Mouse (Mus musculus): ENCODE measurements around the gene Plch2. TPM values are rescaled to one million over a fixed set of nuclear protein-coding genes. Genes with fewer than 3 reads are reported as not detected.
"Not testable (repeated sequence)": the region's sequence is repeated elsewhere in the genome, so short reads cannot be mapped to it uniquely, and the experiment has no call there.

Gene Plch2
- polyA plus RNA-seq, 1 experiment from 2014 or later = 3.6 TPM

DNA sequence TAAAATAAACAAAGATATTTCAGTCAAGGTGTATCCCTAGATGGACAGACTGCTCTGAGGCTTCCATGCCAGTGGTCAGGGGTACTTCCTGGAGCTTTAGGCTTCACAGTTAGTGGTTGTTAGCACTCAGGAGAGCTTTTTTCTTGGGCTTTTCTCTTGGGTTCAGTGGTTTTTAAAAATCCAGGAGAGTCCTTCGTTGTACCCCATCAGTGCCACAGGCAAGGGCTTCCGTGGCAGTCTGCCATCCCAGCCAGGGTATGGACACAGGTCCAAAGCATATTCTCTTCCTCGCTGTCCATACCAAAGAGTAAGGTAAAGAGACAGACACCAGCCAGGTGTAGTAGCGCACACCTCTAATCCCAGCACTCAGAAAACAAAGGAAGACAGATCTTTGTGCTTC, 33.6 kb upstream of the Plch2 start:
- H3K4me2 ChIP-seq (replicated peaks; ENCODE audit: low read depth, low read length) = no peak overlapping the region
- H3K9me3 ChIP-seq (ENCODE audit: low read length) = no peaks in the 10 kb centered on the region
- peaks cover 3% of the 10 kb centered on the region; the same call in 1 of the 2 replicates for H3K36me3 ChIP-seq (ENCODE audit: insufficient read depth, low read length)
- WGBS = 93% methylated on average over 4 of the region's 4 CpGs
- H3K27me3 ChIP-seq (ENCODE audit: insufficient read depth, low read length) = no peaks in the 10 kb centered on the region
- no peak for ATAC-seq (ENCODE audit: low FRiP score, low TSS enrichment)
- H3K27ac ChIP-seq (ENCODE audit: low read length) = no peak overlapping the region
- no peak overlapping the region for H3K4me3 ChIP-seq (ENCODE audit: low read length)
- H3K4me1 ChIP-seq (ENCODE audit: insufficient read depth, low read length) = peaks cover 11% of the 10 kb centered on the region
- no peak overlapping the region for H3K9ac ChIP-seq (replicated peaks; ENCODE audit: low read length)

DNA sequence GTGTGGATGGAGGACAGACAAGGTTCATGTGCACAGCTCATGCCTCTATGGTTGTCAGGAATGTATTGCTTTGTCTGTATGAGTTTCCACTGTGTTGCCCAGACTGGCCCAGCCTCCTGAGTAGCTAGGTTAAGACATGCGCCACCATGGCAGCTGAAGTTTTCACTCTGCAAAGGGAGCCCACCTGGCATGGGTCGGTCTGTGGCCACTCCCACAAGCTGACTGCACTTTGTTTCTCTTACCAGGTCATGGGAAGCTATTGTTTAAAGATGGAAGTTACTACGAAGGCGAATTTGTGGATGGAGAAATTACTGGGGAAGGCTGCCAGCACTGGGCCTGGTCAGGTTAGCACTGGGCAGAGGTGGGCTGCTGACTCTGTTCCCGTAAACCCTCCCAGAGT, 32.7 kb upstream of the Plch2 start:
- H3K9ac ChIP-seq (replicated peaks; ENCODE audit: low read length) = no peak overlapping the region
- H3K27me3 ChIP-seq (ENCODE audit: insufficient read depth, low read length) = no peaks in the 10 kb centered on the region
- 87% methylated on average over 5 of the region's 5 CpGs for WGBS
- H3K27ac ChIP-seq (ENCODE audit: low read length) = no peak overlapping the region
- H3K4me1 ChIP-seq (ENCODE audit: insufficient read depth, low read length) = peaks cover 20% of the 10 kb centered on the region
- peaks cover 3% of the 10 kb centered on the region; the same call in 1 of the 2 replicates for H3K36me3 ChIP-seq (ENCODE audit: insufficient read depth, low read length)
- H3K4me3 ChIP-seq (ENCODE audit: low read length) = no peak overlapping the region
- no peak for ATAC-seq (ENCODE audit: low FRiP score, low TSS enrichment)
- H3K9me3 ChIP-seq (ENCODE audit: low read length) = no peaks in the 10 kb centered on the region
- H3K4me2 ChIP-seq (replicated peaks; ENCODE audit: low read depth, low read length) = no peak overlapping the region

DNA sequence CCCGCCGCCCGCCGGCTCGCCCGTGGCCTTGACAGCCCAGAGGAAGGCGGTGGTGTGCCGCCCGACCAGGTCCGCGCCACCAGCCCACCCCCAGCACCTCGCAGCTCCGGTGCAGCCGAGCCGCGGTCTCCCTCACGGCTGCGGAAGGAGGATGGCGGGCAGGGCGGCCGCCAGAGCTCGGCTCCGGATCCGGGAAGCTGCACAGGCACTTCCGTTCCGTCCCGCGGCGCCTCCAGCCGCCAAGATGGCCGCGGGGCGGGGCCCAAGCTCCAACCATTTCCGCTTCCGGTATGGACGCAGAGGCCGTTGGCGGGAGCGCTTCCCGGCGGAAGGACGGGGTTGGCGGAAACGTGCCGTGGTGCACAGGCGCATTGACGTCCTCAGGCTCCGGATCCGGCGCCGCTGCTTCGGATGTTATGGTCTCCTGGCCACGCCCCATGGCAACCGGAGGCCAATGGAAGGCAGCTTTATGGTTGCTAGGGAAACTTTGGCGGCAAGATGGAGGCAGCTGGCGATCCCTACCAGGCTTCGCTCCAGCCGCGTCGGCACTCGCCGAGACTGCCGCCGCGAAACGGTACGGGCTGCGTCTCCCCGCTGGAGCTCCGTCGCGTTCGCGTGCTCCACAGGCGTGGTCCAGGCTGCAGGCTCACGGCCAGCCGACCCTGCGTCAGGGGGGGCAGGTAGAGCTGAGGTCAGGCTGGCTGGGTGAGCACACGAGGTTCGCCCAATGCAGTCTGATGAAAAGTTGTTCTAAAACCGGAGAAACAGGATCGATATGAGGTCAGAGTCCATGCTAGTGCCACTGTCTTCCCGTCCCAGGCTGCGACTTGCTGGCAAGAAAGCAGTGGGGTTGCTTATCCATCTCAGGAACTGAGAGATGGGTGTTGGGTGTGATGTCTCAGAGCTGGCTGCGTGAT, 29.8 kb upstream of the Plch2 start, which contains the start of the genes Rer1 and Morn1:
Rer1 (minus strand) TSS at position 275 of the 917 bp plus-strand sequence.
Morn1 (plus strand) TSS at position 470 of the 917 bp plus-strand sequence.
- Histone ChIP-seq H3K9ac (replicated peaks; ENCODE audit: low read length) (peak within 1 kb of the TSS; percentile 89), H3K4me1 (ENCODE audit: insufficient read depth, low read length) (peaks cover 28% of the 10 kb centered on the region), H3K27ac (ENCODE audit: low read length) (peak within 1 kb of the TSS; percentile 91), H3K4me2 (replicated peaks; ENCODE audit: low read depth, low read length) (peak within 1 kb of the TSS; percentile 91), H3K4me3 (ENCODE audit: low read length) (peak within 1 kb of the TSS; percentile 76), H3K27me3 (ENCODE audit: insufficient read depth, low read length) (no peaks in the 10 kb centered on the region), H3K9me3 (ENCODE audit: low read length) (no peaks in the 10 kb centered on the region), H3K36me3 (ENCODE audit: insufficient read depth, low read length) (peaks cover 14% of the 10 kb centered on the region)
- WGBS = under 1% methylated on average over 73 of the region's 85 CpGs
- ATAC-seq (ENCODE audit: low FRiP score, low TSS enrichment) = peak; percentile 98

DNA sequence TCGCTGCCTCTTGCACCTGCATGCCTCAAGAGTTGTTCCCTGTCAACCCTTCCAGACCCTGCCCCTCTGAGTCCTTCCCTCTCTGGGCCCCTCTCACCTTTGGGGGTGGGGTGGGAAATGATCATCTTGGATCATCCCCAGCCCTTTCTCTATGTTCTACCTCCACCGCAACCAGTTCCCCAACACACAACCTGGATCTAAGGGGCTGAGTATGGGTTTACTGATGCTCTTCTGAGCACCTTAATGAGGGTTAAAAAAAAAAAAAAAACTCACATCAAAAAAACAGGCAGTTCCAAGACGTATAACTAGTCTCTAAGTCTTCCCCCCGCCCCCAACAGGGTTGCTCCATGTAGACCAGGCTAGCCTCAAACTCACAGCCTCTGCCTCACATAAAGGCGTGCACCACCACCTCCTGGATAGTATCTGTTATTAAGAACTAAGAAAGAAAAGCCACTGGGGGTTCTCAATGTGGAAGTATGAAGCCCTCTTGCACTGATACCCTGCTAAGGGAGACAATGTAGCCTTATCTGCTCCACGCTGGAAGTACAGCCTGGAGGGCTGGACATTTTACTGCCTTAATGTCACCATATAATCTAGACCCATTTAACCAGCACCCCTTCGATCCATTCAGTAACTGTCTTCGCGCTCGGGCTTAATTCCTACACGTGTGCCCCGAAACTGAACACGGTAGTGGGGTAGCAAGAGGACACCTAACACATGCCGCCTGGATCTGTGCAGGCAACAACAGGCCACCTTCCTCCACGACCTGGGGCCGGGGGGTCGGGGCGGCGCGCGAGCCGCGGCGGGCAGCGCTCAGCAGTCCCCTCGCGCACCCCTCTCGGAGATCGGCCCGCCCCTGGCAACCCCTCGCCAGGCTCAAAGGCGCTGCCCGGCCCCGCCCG, 28.9 kb upstream of the Plch2 start:
- peak overlapping the region; percentile 91 for H3K27ac ChIP-seq (ENCODE audit: low read length)
- H3K4me3 ChIP-seq (ENCODE audit: low read length) = peak overlapping the region; percentile 76
- H3K4me2 ChIP-seq (replicated peaks; ENCODE audit: low read depth, low read length) = peak overlapping the region; percentile 85
- no peaks in the 10 kb centered on the region for H3K27me3 ChIP-seq (ENCODE audit: insufficient read depth, low read length)
- ATAC-seq (ENCODE audit: low FRiP score, low TSS enrichment) = peak; percentile 77
- 5% methylated on average over 35 of the region's 35 CpGs for WGBS
- peaks cover 28% of the 10 kb centered on the region for H3K4me1 ChIP-seq (ENCODE audit: insufficient read depth, low read length)
- peak overlapping the region; percentile 89 for H3K9ac ChIP-seq (replicated peaks; ENCODE audit: low read length)
- H3K36me3 ChIP-seq (ENCODE audit: insufficient read depth, low read length) = peaks cover 20% of the 10 kb centered on the region
- H3K9me3 ChIP-seq (ENCODE audit: low read length) = no peaks in the 10 kb centered on the region

DNA sequence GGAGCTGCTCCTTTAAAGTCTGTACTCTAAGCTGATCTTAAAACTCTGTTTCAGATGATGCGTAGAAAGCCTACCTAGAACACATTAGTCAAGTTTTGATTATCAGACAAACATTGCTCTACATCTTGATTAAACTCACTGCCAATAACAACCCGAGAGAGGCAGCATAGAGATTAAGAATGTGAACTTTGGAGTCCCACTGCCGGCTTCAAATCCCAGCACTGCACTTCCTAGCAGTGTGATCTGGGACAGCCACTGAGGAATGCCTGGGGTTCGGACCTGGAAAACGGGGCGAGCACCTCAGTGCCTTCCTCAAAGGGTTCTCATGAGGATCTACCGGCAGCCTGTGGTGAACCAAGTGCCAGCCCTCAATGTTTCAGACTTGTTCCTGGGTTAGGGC, 27.8 kb upstream of the Plch2 start:
- H3K27me3 ChIP-seq (ENCODE audit: insufficient read depth, low read length) = no peaks in the 10 kb centered on the region
- H3K4me1 ChIP-seq (ENCODE audit: insufficient read depth, low read length) = peaks cover 28% of the 10 kb centered on the region
- no peak overlapping the region for H3K4me3 ChIP-seq (ENCODE audit: low read length)
- peak overlapping the region; percentile 85; the same call in 1 of the 2 replicates for H3K4me2 ChIP-seq (replicated peaks; ENCODE audit: low read depth, low read length)
- H3K9ac ChIP-seq (replicated peaks; ENCODE audit: low read length) = peak overlapping the region; percentile 89
- WGBS = 87% methylated on average over 7 of the region's 7 CpGs
- no peak overlapping the region for H3K27ac ChIP-seq (ENCODE audit: low read length)
- H3K36me3 ChIP-seq (ENCODE audit: insufficient read depth, low read length) = peaks cover 27% of the 10 kb centered on the region
- no peaks in the 10 kb centered on the region for H3K9me3 ChIP-seq (ENCODE audit: low read length)
- ATAC-seq (ENCODE audit: low FRiP score, low TSS enrichment) = no peak

DNA sequence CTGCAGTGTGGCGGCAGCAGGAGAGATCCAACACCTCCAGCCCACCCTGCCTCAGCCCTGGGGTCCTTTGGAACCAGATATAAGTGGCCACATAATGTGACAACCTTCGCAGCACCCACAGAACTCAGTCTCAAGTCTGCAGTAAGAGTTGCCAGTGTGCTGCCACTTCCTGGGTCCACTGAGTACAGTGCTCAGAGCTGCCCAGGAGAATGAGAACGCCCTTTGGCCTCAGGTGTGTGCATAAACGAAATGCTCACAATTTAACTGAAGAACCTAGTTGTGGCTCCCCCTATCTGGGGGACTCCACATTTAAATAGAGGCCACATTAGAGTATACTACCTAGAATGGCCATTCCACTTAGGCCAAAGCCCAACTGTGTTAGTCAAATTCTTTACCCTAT, 27.0 kb upstream of the Plch2 start:
- Histone ChIP-seq H3K9me3 (ENCODE audit: low read length) (no peaks in the 10 kb centered on the region), H3K36me3 (ENCODE audit: insufficient read depth, low read length) (peaks cover 32% of the 10 kb centered on the region), H3K27ac (ENCODE audit: low read length) (no peak overlapping the region), H3K9ac (replicated peaks; ENCODE audit: low read length) (no peak overlapping the region), H3K4me1 (ENCODE audit: insufficient read depth, low read length) (peaks cover 28% of the 10 kb centered on the region), H3K4me2 (replicated peaks; ENCODE audit: low read depth, low read length) (no peak overlapping the region), H3K4me3 (ENCODE audit: low read length) (no peak overlapping the region), H3K27me3 (ENCODE audit: insufficient read depth, low read length) (no peaks in the 10 kb centered on the region)
- 87% methylated on average over 4 of the region's 4 CpGs for WGBS
- ATAC-seq (ENCODE audit: low FRiP score, low TSS enrichment) = no peak

DNA sequence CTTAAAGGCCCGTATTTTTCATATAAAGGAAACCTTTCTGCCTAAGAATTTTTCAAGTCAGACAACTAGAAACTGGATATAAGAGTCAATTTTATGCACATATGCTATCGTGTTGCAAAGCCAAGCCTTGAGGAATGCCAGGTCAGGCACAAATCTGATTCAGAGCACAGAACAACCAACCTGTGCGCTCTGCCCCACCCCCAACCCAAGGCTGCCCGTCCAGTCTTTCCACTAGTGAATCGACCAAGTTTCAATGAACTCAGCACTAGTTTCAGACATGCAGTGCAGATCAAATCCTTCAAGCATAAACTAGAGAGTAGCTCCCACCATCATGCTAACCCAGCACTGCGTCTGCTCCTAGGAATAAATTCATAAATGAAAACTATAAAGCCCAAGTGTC, 23.1 kb upstream of the Plch2 start:
- no peak for ATAC-seq (ENCODE audit: low FRiP score, low TSS enrichment)
- peaks cover 12% of the 10 kb centered on the region for H3K4me1 ChIP-seq (ENCODE audit: insufficient read depth, low read length)
- no peak overlapping the region for H3K4me2 ChIP-seq (replicated peaks; ENCODE audit: low read depth, low read length)
- 77% methylated on average over 6 of the region's 6 CpGs for WGBS
- H3K9ac ChIP-seq (replicated peaks; ENCODE audit: low read length) = no peak overlapping the region
- H3K4me3 ChIP-seq (ENCODE audit: low read length) = no peak overlapping the region
- H3K27ac ChIP-seq (ENCODE audit: low read length) = peak overlapping the region; percentile 55; the same call in 1 of the 2 replicates
- peaks cover 62% of the 10 kb centered on the region for H3K36me3 ChIP-seq (ENCODE audit: insufficient read depth, low read length)
- H3K9me3 ChIP-seq (ENCODE audit: low read length) = no peaks in the 10 kb centered on the region
- no peaks in the 10 kb centered on the region for H3K27me3 ChIP-seq (ENCODE audit: insufficient read depth, low read length)

DNA sequence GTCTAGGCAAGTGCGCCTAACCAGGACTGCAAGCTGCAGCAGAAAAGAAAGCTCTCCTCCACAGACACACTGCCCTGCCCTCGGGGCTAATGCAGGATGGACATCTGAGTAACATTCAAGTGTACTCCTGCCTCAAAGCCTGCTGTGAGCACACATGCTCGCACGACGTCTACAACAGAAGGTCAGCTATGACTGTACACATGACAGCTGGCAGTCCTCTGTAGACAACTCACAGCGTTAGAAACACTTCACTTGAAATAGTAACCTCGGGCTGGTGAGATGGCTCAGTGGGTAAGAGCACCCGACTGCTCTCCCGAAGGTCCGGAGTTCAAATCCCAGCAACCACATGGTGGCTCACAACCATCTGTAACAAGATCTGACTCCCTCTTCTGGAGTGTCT, 22.2 kb upstream of the Plch2 start:
- H3K4me2 ChIP-seq (replicated peaks; ENCODE audit: low read depth, low read length); H3K9ac ChIP-seq (replicated peaks; ENCODE audit: low read length); H3K27me3 ChIP-seq (ENCODE audit: insufficient read depth, low read length); H3K9me3 ChIP-seq (ENCODE audit: low read length); H3K4me3 ChIP-seq (ENCODE audit: low read length); H3K27ac ChIP-seq (ENCODE audit: low read length); ATAC-seq (ENCODE audit: low FRiP score, low TSS enrichment); H3K4me1 ChIP-seq (ENCODE audit: insufficient read depth, low read length): not testable (repeated sequence)
- H3K36me3 ChIP-seq (ENCODE audit: insufficient read depth, low read length) = peaks cover 65% of the 10 kb centered on the region
- 87% methylated on average over 10 of the region's 10 CpGs for WGBS

DNA sequence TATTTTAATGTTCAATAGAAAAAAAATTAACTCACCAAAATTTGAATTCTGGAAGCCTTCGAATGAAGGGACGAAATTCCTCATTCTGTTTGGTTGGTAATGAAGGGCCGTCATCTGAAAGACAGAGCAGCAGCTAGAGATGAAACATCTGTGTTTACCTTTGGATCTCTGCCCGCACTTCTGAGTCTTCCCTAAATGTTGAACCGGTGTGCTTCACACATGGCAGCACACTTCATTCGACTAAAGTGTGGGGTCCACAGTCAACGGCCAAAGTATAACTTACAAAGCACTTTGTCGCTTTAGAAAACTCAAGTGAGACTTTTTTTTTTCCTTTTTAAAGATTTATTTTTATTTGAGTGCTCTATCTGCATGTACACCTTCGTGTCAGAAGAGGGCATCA, 20.1 kb upstream of the Plch2 start:
- WGBS = 67% methylated on average over 9 of the region's 9 CpGs
- H3K4me3 ChIP-seq (ENCODE audit: low read length) = no peak overlapping the region
- H3K9me3 ChIP-seq (ENCODE audit: low read length) = no peaks in the 10 kb centered on the region
- no peak for ATAC-seq (ENCODE audit: low FRiP score, low TSS enrichment)
- H3K36me3 ChIP-seq (ENCODE audit: insufficient read depth, low read length) = peaks cover 74% of the 10 kb centered on the region
- no peak overlapping the region for H3K4me2 ChIP-seq (replicated peaks; ENCODE audit: low read depth, low read length)
- H3K4me1 ChIP-seq (ENCODE audit: insufficient read depth, low read length) = no peaks in the 10 kb centered on the region
- no peaks in the 10 kb centered on the region for H3K27me3 ChIP-seq (ENCODE audit: insufficient read depth, low read length)
- H3K9ac ChIP-seq (replicated peaks; ENCODE audit: low read length) = no peak overlapping the region
- H3K27ac ChIP-seq (ENCODE audit: low read length) = no peak overlapping the region

Data from kidney, embryonic 16.5 days (tissue).